Mouse (Mus musculus) thymus, adult 2 months (tissue): ENCODE results near the gene Psmd5. TPM values are rescaled to one million over a fixed set of nuclear protein-coding genes. Genes with fewer than 3 reads are reported as not detected.

Source experiments
- DNase-seq: peaks from one replicate; pipeline ENCODE4 v3.0.0; 2021
- H3K27ac ChIP-seq: fragments of 200-500 bp; 2 replicates; pipeline ENCODE4 v1.5.1; 2012; ENCODE audit warnings: low read length, control low read depth; ENCODE audit not compliant: control insufficient read depth, insufficient read depth
- H3K27me3 ChIP-seq: fragments of 200-500 bp; 2 replicates; pipeline ENCODE4 v1.6.1; 2012; ENCODE audit warnings: mild to moderate bottlenecking, low read length, moderate library complexity, mixed read lengths; ENCODE audit not compliant: control insufficient read depth, insufficient read depth
- H3K36me3 ChIP-seq: fragments of 200-500 bp; 2 replicates; pipeline ENCODE4 v1.6.1; 2012; ENCODE audit warnings: mild to moderate bottlenecking, low read length, moderate library complexity; ENCODE audit not compliant: control insufficient read depth, insufficient read depth
- H3K4me1 ChIP-seq: fragments of 200-500 bp; replicated peaks from 2 replicates; pipeline ENCODE4 v1.6.1; 2012; ENCODE audit warnings: low read length; ENCODE audit not compliant: control insufficient read depth, insufficient read depth
- H3K4me3 ChIP-seq: fragments of 200-500 bp; 2 replicates; pipeline ENCODE4 v1.5.1; 2012; ENCODE audit warnings: mild to moderate bottlenecking, low read length, control low read depth, moderate library complexity; ENCODE audit not compliant: control insufficient read depth, insufficient read depth
- CTCF ChIP-seq: fragments of 200-500 bp; IDR thresholded peaks from 2 replicates; pipeline ENCODE4 v1.5.1; 2012; ENCODE audit warnings: mild to moderate bottlenecking, control low read depth, low read length, moderate library complexity, borderline replicate concordance; ENCODE audit not compliant: control insufficient read depth, poor library complexity, insufficient read depth; ENCODE audit errors: extremely low read depth
- POLR2A ChIP-seq: fragments of 200-500 bp; IDR thresholded peaks from 2 replicates; pipeline ENCODE4 v1.6.1; 2012; ENCODE audit warnings: mild to moderate bottlenecking, low read length, control low read depth, moderate library complexity; ENCODE audit not compliant: control insufficient read depth, poor library complexity, insufficient read depth; ENCODE audit errors: extremely low read depth
- WGBS: fragments of 180-500 bp; shearing (Covaris S2); methylation state at CpG from one replicate; pipeline ENCODE4 v1.1.7; 2018; 5-methylcytosine and 5-hydroxymethylcytosine counted together
- polyA plus RNA-seq: library from polyadenylated mRNA; depleted of rRNA; stranded (reverse); fragments of >200 nt; gene quantifications from 2 replicates; pipeline ENCODE4 v1.2.3, GENCODE M21; 2012

Gene Psmd5
- polyA plus RNA-seq, 1 experiment = 15.1 TPM

DNA sequence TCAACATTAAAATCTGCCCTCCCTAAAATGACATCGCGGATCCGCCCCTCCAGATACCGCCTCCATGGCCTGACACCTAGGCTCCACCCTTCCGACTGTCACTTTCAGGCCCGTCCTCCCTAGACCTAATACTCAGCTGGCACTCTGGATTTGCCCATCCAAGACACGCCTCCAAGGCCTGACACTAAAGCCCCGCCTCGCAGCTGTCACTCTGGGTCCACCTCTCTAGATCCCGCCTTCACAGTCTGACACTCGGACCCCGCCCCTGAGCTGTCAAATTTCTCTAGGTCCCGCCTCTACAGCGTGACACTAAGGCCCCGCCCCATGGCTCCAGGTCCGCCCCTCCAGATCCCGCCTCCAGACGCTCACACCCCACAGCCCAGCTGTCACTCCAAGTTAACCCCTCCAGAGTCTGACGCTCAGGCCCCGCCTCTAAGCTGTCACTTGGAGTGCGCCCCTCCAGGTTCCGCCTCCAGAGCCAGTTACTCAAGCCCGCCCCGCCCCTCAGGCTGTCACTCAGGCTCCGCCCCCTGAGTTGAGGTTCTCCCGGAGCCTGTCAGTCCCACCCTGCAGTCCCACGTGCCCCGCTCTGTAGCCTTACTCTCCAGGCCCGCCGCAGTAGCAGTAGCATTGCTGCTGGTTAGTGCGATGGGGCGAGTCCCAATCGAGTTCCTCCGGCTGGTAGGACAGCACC lies 30.2 kb upstream of the Psmd5 start:
- Histone ChIP-seq H3K27ac (no peak overlapping the region), H3K4me1 (peaks cover 21% of the 10 kb centered on the region), H3K27me3 (no peaks in the 10 kb centered on the region), H3K4me3 (peak overlapping the region; percentile 42), H3K36me3 (no peaks in the 10 kb centered on the region)
- DNase-seq = peak; percentile 97
- peak; percentile 41; the same call in 1 of the 2 replicates for TF ChIP-seq POLR2A
- TF ChIP-seq CTCF = peak; percentile 67; the same call in 1 of the 2 replicates
- WGBS = 3% methylated on average over 34 of the region's 34 CpGs

DNA sequence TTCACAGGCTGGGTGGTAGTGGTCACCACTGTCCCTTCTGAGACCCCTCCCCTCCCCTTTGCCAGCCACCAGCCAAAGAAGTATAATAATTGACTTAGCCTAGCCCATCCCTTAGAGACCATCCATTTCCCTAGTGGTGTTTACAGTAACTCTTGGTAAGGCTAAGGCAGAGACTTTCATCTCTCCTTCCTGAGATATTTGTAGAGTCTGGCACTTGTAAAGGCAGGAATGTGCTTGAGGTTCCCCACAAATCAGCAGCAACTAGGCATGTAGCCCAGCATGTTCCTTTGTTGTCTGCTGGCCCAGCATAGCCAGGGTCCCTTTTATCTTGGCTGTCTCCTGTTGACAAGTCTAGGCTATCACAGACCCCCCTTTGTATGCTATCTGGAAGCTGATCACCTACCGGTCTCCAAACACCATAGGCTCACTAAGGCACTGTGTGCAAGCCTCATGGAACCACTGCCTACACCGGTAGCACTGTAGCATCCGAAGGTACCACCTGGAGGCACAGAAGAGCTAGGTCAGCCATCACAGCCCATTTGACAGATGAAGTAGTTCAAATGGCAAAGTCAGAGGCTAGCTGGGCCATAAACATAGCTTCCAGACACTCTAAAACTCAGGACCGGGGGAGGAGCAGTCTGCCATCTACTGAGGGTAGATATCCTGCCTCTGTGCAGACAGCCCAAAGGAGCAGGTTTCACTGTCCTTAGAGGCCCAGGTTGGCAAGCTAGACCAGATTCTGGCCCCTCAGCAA lies 29.1 kb upstream of the Psmd5 start:
- H3K27ac ChIP-seq = no peak overlapping the region
- H3K4me3 ChIP-seq = no peak overlapping the region

DNA sequence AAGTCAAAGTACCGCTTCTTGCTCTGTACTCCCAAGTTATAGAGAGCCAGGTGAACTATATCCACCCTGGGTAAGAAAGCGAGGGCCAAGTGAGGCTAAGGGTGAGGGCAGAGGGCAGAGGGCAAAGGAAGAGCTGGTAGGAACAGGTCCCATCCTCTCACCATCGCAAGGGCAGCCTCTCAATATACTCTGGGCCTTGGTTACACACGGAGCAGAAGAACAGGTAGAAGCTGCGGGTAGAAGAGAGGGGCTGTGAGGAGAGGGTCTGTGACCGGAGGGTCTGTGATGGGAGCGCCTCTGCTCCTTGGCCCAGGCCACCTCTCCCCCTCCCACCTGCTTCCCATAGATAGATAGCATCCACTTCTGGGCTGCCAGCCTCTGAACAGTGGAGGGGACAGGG lies 28.4 kb upstream of the Psmd5 start:
- no peak for DNase-seq
- H3K36me3 ChIP-seq = 0 out of 2 replicates have a peak, but pooled peaks cover 5% of the 10 kb centered on the region
- peaks cover 21% of the 10 kb centered on the region for H3K4me1 ChIP-seq
- no peaks in the 10 kb centered on the region for H3K27me3 ChIP-seq
- no peak for TF ChIP-seq POLR2A
- no peak for TF ChIP-seq CTCF
- no peak overlapping the region for H3K27ac ChIP-seq
- WGBS = 96% methylated on average over 7 of the region's 7 CpGs
- H3K4me3 ChIP-seq = no peak overlapping the region

More for the DNA sequence above, 29.1 kb upstream of the Psmd5 start:
- TF ChIP-seq POLR2A (no peak), CTCF (no peak)
- WGBS = 95% methylated on average over 4 of the region's 4 CpGs
- Histone ChIP-seq H3K27me3 (no peaks in the 10 kb centered on the region), H3K36me3 (0 out of 2 replicates have a peak, but pooled peaks cover 2% of the 10 kb centered on the region), H3K4me1 (peaks cover 21% of the 10 kb centered on the region)
- DNase-seq = no peak

DNA sequence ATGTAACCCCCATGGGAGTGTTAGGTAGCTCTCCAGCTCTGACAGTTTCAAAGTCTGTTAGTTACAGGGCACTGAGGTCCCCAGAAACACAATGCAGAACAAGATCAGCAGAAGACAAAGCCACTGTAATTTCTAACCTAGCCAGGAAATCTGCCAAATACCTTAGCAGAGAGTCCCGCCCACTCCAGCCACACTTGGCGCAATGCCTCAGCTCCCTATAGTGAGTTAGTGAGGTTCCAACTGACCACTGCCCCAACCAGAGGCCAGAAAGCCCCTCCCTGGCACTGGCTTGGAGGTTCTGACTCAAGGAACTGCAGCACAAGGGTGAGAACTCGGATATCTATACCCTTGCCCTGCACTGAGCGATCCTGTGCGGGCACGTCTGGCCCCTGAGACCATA lies 28.0 kb upstream of the Psmd5 start:
- H3K4me1 ChIP-seq = peaks cover 18% of the 10 kb centered on the region
- TF ChIP-seq POLR2A = no peak
- no peak for TF ChIP-seq CTCF
- H3K27me3 ChIP-seq = no peaks in the 10 kb centered on the region
- H3K27ac ChIP-seq = no peak overlapping the region
- no peak for DNase-seq
- no peak overlapping the region for H3K4me3 ChIP-seq
- WGBS = over 99% methylated on average over 6 of the region's 6 CpGs
- H3K36me3 ChIP-seq = 0 out of 2 replicates have a peak, but pooled peaks cover 7% of the 10 kb centered on the region

DNA sequence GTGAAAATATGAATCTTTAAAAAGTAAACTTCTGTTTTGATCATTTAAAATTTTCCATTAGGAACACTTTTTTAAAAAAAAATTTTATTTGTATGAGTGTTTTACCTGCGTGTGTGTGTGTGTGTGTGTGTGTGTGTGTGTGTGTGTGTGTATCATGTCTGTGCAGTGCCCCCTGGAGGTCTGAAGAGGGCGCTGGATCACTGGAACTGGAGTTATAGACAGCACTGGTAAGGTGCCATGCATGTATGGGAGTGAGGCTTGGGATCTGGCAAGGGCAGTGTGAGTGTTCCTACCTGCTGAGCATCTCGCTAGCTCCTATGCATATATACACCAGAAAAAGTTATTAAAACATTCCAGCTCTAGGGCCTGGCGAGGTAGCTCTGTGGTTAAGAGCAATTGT lies 27.0 kb upstream of the Psmd5 start:
- no peak for TF ChIP-seq POLR2A
- H3K27me3 ChIP-seq = no peaks in the 10 kb centered on the region
- DNase-seq = no peak
- H3K4me3 ChIP-seq = no peak overlapping the region
- H3K36me3 ChIP-seq = peaks cover 7% of the 10 kb centered on the region; the same call in 1 of the 2 replicates
- peaks cover 10% of the 10 kb centered on the region for H3K4me1 ChIP-seq
- no peak overlapping the region for H3K27ac ChIP-seq
- WGBS = 89% methylated on average over 4 of the region's 4 CpGs

DNA sequence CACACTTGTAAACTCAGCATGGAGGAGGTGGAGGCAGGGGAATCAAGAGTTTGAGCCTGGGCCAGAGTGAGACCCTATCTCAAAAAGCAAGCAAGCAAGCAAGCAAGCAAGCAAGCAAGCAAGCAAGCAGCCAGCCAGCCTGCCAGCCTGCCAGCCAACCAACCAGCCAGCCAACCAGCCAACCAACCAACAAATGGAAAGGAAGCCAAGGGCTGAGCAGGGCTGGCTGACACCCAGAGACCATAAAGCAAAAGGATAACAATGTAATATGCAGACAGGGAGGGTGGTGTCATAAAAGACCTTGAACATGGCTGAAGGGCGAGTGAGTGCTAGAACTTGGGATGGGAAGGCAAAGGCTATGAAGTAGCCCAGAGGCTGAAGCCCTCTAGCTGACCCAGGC lies 25.6 kb upstream of the Psmd5 start:
- WGBS = 93% methylated on average over 1 of the region's 1 CpGs
- no peak for DNase-seq
- Histone ChIP-seq H3K27me3 (no peaks in the 10 kb centered on the region), H3K4me3 (no peak overlapping the region), H3K4me1 (peaks cover 7% of the 10 kb centered on the region), H3K36me3 (peaks cover 10% of the 10 kb centered on the region; the same call in 1 of the 2 replicates), H3K27ac (no peak overlapping the region)
- no peak for TF ChIP-seq POLR2A

DNA sequence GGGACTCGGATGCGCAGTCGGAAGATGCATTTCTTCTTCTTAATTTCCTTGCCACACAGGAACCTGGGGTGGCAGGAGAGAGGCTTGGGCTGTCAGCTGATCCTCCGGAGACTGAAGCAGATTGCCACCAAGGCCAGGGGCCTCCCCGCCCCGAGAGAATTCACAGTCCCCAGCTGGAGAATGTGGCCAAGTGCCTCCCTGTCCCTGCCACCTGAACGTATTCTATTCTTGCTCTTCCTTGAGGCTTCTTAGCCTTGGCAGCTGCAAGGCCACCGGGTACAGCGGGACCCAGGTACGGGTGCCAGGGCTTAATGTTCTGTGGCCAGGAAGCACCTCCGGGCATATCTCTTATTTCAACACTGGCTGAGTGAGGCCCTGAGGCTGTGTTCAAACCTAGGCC lies 24.9 kb upstream of the Psmd5 start:
- Histone ChIP-seq H3K27ac (no peak overlapping the region), H3K36me3 (peaks cover 10% of the 10 kb centered on the region; the same call in 1 of the 2 replicates), H3K27me3 (no peaks in the 10 kb centered on the region), H3K4me1 (peaks cover 3% of the 10 kb centered on the region), H3K4me3 (no peak overlapping the region)
- WGBS = 96% methylated on average over 11 of the region's 11 CpGs
- no peak for DNase-seq
- TF ChIP-seq CTCF (no peak), POLR2A (no peak)
